Mouse (Mus musculus): ENCODE results near the gene Fam120c. TPM values are rescaled to one million over a fixed set of nuclear protein-coding genes. Genes with fewer than 3 reads are reported as not detected.
"Not testable (repeated sequence)": the region's sequence is repeated elsewhere in the genome, so short reads cannot be mapped to it uniquely, and the experiment has no call there.

The Fam120c gene
- polyA plus RNA-seq, 1 experiment from 2014 or later: 2.9 TPM

GRCm38 (mm10) chrX:151488128-151488527 is 144.2 kb downstream of the Fam120c start:
- H3K4me1 ChIP-seq (replicated peaks; ENCODE audit: insufficient read depth, low read length): no peaks in the 10 kb centered on the region
- no peaks in the 10 kb centered on the region for H3K9me3 ChIP-seq (replicated peaks; ENCODE audit: low read length)
- H3K4me2 ChIP-seq (ENCODE audit: low read length): no peak overlapping the region
- DNase-seq (ENCODE audit: low spot score) (no peak), ATAC-seq (replicated peaks; ENCODE audit: low FRiP score, low read depth) (no peak)
- peak; percentile 27; the same call in 1 of the 2 replicates for TF ChIP-seq CTCF (IDR thresholded peaks at IDR 0.05; ENCODE audit: low read depth)
- 87% methylated on average over 3 of the region's 3 CpGs for WGBS
- no peaks in the 10 kb centered on the region for H3K27me3 ChIP-seq (ENCODE audit: insufficient read depth, low read length)
- H3K4me3 ChIP-seq (replicated peaks; ENCODE audit: low read depth, low read length): no peak overlapping the region
- no peaks in the 10 kb centered on the region for H3K36me3 ChIP-seq (ENCODE audit: insufficient read depth, low read length)
- no peak overlapping the region for H3K27ac ChIP-seq
- H3K9ac ChIP-seq (ENCODE audit: low read depth, low read length): no peak overlapping the region

GRCm38 (mm10) chrX:151493269-151493668 is 149.3 kb downstream of the Fam120c start:
- not testable (repeated sequence) for H3K9ac ChIP-seq (ENCODE audit: low read depth, low read length); H3K27me3 ChIP-seq (ENCODE audit: insufficient read depth, low read length); H3K36me3 ChIP-seq (ENCODE audit: insufficient read depth, low read length); H3K4me1 ChIP-seq (replicated peaks; ENCODE audit: insufficient read depth, low read length); H3K4me3 ChIP-seq (replicated peaks; ENCODE audit: low read depth, low read length); H3K27ac ChIP-seq; ATAC-seq (replicated peaks; ENCODE audit: low FRiP score, low read depth); DNase-seq (ENCODE audit: low spot score); H3K4me2 ChIP-seq (ENCODE audit: low read length); H3K9me3 ChIP-seq (replicated peaks; ENCODE audit: low read length)
- 93% methylated on average over 4 of the region's 4 CpGs for WGBS
- TF ChIP-seq CTCF (IDR thresholded peaks at IDR 0.05; ENCODE audit: low read depth): 0 out of 2 replicates have a peak, but pooled peaks have one; percentile 15

GRCm38 (mm10) chrX:151496596-151496995 is 152.6 kb downstream of the Fam120c start:
- Histone ChIP-seq H3K4me3 (replicated peaks; ENCODE audit: low read depth, low read length) (no peak overlapping the region), H3K9me3 (replicated peaks; ENCODE audit: low read length) (no peaks in the 10 kb centered on the region), H3K36me3 (ENCODE audit: insufficient read depth, low read length) (no peaks in the 10 kb centered on the region), H3K27me3 (ENCODE audit: insufficient read depth, low read length) (no peaks in the 10 kb centered on the region), H3K27ac (no peak overlapping the region), H3K9ac (ENCODE audit: low read depth, low read length) (no peak overlapping the region), H3K4me1 (replicated peaks; ENCODE audit: insufficient read depth, low read length) (no peaks in the 10 kb centered on the region), H3K4me2 (ENCODE audit: low read length) (no peak overlapping the region)
- no peak for TF ChIP-seq CTCF (IDR thresholded peaks at IDR 0.05; ENCODE audit: low read depth)
- DNase-seq (ENCODE audit: low spot score): no peak
- no peak for ATAC-seq (replicated peaks; ENCODE audit: low FRiP score, low read depth)
- 87% methylated on average over 1 of the region's 1 CpGs for WGBS

GRCm38 (mm10) chrX:151508536-151508935 is 164.6 kb downstream of the Fam120c start:
- Histone ChIP-seq H3K27ac (no peak overlapping the region), H3K4me3 (replicated peaks; ENCODE audit: low read depth, low read length) (no peak overlapping the region), H3K9me3 (replicated peaks; ENCODE audit: low read length) (no peaks in the 10 kb centered on the region), H3K36me3 (ENCODE audit: insufficient read depth, low read length) (no peaks in the 10 kb centered on the region), H3K27me3 (ENCODE audit: insufficient read depth, low read length) (no peaks in the 10 kb centered on the region), H3K4me1 (replicated peaks; ENCODE audit: insufficient read depth, low read length) (no peaks in the 10 kb centered on the region), H3K9ac (ENCODE audit: low read depth, low read length) (no peak overlapping the region), H3K4me2 (ENCODE audit: low read length) (no peak overlapping the region)
- ATAC-seq (replicated peaks; ENCODE audit: low FRiP score, low read depth): no peak
- no peak for TF ChIP-seq CTCF (IDR thresholded peaks at IDR 0.05; ENCODE audit: low read depth)
- no peak for DNase-seq (ENCODE audit: low spot score)

- ATAC-seq (replicated peaks; ENCODE audit: low FRiP score, low read depth): no peak
- no peak overlapping the region for H3K4me2 ChIP-seq (ENCODE audit: low read length)
- no peaks in the 10 kb centered on the region for H3K9me3 ChIP-seq (replicated peaks; ENCODE audit: low read length)
- H3K36me3 ChIP-seq (ENCODE audit: insufficient read depth, low read length): no peaks in the 10 kb centered on the region
- H3K9ac ChIP-seq (ENCODE audit: low read depth, low read length): no peak overlapping the region
- H3K27me3 ChIP-seq (ENCODE audit: insufficient read depth, low read length): no peaks in the 10 kb centered on the region
- WGBS: 68% methylated on average over 1 of the region's 1 CpGs
- H3K4me1 ChIP-seq (replicated peaks; ENCODE audit: insufficient read depth, low read length): no peaks in the 10 kb centered on the region
- no peak overlapping the region for H3K27ac ChIP-seq
- DNase-seq (ENCODE audit: low spot score): no peak
- TF ChIP-seq CTCF (IDR thresholded peaks at IDR 0.05; ENCODE audit: low read depth): no peak
- no peak overlapping the region for H3K4me3 ChIP-seq (replicated peaks; ENCODE audit: low read depth, low read length)
Measured at GRCm38 (mm10) chrX:151509906-151510305, 165.9 kb downstream of the Fam120c start.

GRCm38 (mm10) chrX:151513066-151513465 is 169.1 kb downstream of the Fam120c start:
- 77% methylated on average over 3 of the region's 3 CpGs for WGBS
- DNase-seq (ENCODE audit: low spot score): no peak
- Histone ChIP-seq H3K4me2 (ENCODE audit: low read length) (no peak overlapping the region), H3K4me3 (replicated peaks; ENCODE audit: low read depth, low read length) (no peak overlapping the region), H3K9ac (ENCODE audit: low read depth, low read length) (no peak overlapping the region), H3K9me3 (replicated peaks; ENCODE audit: low read length) (no peaks in the 10 kb centered on the region), H3K27me3 (ENCODE audit: insufficient read depth, low read length) (no peaks in the 10 kb centered on the region), H3K27ac (no peak overlapping the region), H3K4me1 (replicated peaks; ENCODE audit: insufficient read depth, low read length) (no peaks in the 10 kb centered on the region), H3K36me3 (ENCODE audit: insufficient read depth, low read length) (no peaks in the 10 kb centered on the region)
- no peak for TF ChIP-seq CTCF (IDR thresholded peaks at IDR 0.05; ENCODE audit: low read depth)
- ATAC-seq (replicated peaks; ENCODE audit: low FRiP score, low read depth): no peak

GRCm38 (mm10) chrX:151513694-151514093 is 169.7 kb downstream of the Fam120c start:
- Histone ChIP-seq H3K27ac (no peak overlapping the region), H3K4me3 (replicated peaks; ENCODE audit: low read depth, low read length) (no peak overlapping the region), H3K9ac (ENCODE audit: low read depth, low read length) (no peak overlapping the region), H3K4me1 (replicated peaks; ENCODE audit: insufficient read depth, low read length) (no peaks in the 10 kb centered on the region), H3K36me3 (ENCODE audit: insufficient read depth, low read length) (no peaks in the 10 kb centered on the region), H3K4me2 (ENCODE audit: low read length) (no peak overlapping the region), H3K27me3 (ENCODE audit: insufficient read depth, low read length) (no peaks in the 10 kb centered on the region), H3K9me3 (replicated peaks; ENCODE audit: low read length) (no peaks in the 10 kb centered on the region)
- TF ChIP-seq CTCF (IDR thresholded peaks at IDR 0.05; ENCODE audit: low read depth): no peak
- DNase-seq (ENCODE audit: low spot score) (no peak), ATAC-seq (replicated peaks; ENCODE audit: low FRiP score, low read depth) (no peak)
- 87% methylated on average over 2 of the region's 2 CpGs for WGBS

All from kidney, postnatal 0 days (tissue).